Mouse (Mus musculus) ovary, adult 10 weeks (tissue): ENCODE measurements around the gene Sppl2b. TPM values are rescaled to one million over a fixed set of nuclear protein-coding genes. Genes with fewer than 3 reads are reported as not detected.

Source experiments
- polyA plus RNA-seq: library from polyadenylated mRNA; stranded (reverse); fragments of 350-450 nt; fragmentation: Illumina TruSeq; extraction: RNeasy Lipid Tissue Mini Kit (QIAGEN cat#74804); gene quantifications from one replicate; pipeline ENCODE4 v1.2.3, GENCODE M21; 2014

Gene Sppl2b
- polyA plus RNA-seq: not detected

DNA sequence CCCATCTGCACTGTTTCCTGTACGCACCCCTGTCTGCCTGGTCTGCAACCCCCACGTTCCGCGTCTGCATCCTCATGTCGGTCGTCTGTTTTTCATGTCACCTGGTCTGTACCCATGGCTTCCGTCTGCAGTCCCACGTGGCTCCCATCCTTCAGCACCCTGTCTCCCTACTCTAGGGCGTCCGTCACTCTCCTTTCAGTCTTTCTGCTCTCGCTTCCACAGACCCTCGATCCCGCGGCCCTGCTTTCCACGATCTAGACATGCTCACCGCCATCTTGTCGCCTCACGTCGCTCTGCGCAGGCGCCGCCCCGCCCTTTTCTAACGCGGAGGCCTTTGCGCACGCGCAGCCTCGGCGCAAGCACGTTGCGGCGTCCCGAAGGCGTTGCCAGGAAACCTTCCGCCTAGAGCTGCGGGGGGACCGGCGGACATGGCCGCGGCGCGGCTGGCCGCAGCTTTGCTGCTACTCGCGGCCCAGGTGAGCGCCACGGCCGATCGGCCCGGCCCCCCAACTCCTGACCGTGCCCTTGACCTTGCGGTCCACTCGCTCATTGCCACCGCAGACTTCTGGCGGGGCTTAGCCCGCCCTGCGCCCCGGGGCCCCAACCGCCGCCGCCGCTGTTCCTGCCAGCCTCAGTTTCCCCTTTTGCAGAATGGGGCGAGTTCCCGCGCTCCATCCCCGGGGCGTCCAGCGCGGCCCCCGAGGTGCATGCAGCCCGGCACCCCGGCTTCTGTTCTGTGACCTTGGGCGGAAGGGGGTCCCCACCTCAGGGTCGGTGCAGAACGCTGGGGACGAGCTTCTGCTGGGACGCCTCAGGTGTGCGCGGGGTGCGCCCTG lies at the start of gene Sppl2b, which contains the start of gene Lsm7:
TSS of gene Sppl2b (plus strand) at position 363 of the 836 bp plus-strand sequence.
TSS of gene Lsm7 (minus strand) at position 297 of the 836 bp plus-strand sequence.

DNA sequence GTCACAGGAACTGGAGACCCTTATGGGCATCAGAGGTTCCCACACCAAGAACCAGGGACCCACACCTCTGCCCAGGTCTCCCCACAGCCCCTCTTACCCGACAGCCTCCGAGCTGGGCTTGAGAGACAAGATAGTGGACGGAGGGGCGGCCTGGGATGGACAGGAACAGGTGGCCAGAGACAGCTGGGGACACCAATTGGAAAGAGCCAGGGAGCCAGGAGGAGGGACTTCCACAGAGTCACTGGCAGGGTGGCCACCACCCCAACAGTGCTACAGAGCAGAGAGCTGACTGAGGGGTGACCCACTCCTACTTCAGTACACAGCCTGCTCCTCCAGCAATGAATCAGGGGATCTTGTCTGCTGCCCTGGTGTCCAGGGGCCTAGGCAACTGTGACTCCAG lies 41.7 kb upstream of the Sppl2b start, which contains the start of gene Jsrp1:
TSS of gene Jsrp1 (minus strand) at position 133 of the 400 bp plus-strand sequence.

DNA sequence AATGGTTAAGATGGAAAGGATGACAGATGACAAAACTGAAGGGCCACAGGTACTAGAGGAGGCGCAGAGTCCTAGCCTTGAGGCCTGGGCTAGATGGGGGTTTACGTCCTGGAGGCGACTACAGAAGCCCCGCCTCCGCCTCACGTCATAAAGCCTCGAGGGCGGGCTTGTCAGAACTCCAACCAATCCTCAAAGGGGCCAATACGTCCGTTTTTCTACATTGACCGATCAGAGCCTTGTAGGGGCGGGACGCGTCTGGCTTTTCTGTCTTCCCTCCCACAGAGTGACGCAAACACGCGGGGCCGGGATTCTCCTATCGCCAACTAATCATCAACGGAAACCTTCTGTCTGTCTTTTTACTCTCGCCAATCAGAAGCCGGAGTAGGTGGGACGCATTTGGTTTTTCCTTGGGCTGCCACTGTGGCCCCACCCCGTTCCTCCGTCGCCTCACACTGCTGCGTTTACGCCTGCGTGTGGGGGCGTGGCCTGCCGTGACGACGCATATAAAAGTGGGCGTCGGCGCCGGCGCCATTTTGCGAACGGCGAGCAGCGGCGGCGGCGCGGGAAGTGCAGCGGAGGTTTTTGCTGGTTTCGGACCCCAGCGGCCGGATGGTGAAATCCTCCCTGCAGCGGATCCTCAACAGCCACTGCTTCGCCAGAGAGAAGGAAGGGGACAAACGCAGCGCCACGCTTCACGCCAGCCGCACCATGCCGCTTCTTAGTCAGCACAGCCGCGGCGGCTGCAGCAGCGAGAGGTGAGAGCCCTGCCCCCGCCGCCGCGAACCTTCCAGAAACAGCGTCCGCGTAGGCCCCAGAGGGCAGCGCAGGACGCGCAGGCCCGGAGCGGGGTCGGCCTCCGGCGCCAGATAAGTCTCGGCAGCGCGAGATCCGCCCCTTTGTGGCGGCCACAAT lies 28.7 kb upstream of the Sppl2b start, which contains the start of gene Oaz1:
TSS of gene Oaz1 (plus strand) at position 506 of the 912 bp plus-strand sequence.

DNA sequence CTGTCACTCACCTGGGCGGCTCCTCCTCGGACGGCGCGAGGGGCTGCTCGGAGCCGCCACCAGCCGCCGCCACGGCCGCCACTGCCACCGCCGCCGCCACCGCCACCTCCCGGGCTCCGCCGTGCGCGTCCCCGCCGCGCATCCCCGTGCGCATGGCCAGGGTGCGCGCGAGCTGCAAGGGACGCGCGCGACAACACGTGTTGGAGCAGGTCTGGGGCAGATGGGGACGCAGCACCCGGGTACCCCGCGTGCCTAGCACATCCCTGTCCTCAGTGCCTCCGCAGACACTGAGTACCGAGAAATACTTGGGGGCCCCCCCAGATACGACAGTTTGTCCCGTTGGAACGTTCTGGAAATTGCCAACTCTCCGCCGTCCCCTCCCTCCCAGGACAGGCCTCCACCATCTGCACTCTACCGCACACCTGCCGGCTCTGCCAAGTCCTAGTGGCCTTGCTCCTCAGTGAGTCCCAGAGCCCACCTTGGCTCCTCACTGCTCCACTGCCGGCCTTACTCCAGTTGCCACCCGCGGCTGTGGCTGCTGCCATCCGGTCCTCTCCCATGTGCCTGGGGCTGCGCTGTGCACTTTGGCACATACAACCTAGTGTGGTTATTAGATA lies 11.0 kb upstream of the Sppl2b start, which contains the start of gene Lingo3:
TSS of gene Lingo3 (minus strand) at position 109 of the 617 bp plus-strand sequence.

DNA sequence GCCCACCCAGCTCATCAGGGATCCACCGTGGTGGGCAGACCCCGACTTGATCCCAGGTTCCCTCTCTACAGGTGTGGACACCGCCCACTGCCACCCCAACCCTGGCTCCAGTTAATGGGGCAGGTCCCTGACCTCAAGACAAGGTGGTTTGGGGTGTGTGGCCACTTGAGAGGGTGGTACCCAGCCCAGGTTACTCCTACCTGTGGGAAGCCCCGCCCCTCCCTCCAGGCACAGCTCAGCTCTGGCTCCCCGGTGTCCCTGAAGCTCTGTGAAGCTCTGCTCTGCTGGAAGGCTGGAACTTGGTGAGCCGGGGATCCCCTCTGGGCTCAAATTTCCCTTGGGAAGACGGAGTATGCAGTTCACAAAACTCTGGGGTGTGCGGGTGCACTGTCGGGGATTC lies 16.5 kb downstream of the Sppl2b start, which contains the start of gene Tmprss9:
TSS of gene Tmprss9 (plus strand) at position 268 of the 400 bp plus-strand sequence.

DNA sequence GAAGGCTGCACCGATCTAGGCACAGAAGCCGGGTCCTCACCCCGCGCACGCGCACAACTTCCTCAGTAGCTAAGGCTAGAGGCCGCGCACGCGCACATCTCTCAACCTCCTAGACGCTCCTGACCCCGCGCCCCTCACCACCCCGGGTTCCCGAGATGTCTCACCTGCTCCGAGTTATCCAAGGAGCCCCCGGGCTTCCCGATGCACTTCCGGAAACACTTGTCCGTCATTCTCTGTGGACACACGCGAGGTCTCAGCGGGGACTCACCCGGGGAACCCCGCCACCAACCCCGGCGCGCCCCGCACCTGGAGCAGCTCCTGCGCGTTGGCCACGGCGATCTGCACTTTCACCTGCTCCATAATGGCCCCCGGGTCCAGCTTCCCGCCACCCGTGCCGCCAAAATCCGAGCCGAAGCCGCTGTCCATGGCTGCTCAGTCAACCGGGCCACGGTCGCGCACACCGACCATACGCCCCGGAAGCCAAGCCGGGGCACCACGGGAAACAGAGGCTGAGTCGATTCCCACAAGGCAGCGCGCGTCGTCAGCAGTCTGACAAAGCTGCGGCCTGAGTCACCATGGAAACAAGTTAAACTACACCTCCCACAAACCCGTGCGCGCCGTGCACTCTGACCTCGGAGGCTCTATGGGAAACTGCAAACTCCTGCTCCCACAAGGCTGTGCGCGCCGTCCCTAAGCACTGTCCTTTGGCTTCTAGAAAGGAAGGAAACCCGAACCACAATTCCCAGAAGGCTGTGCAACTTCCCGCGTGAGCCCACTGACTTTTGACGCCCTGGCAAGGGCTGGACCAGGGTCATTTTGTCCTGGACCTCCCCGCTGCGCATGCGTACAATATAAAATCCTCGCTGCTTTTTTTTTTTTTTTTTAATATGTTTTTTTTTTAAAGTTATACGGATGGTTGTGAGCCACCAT lies 45.5 kb downstream of the Sppl2b start, which contains the start of gene Timm13:
TSS of gene Timm13 (minus strand) at position 652 of the 930 bp plus-strand sequence.

DNA sequence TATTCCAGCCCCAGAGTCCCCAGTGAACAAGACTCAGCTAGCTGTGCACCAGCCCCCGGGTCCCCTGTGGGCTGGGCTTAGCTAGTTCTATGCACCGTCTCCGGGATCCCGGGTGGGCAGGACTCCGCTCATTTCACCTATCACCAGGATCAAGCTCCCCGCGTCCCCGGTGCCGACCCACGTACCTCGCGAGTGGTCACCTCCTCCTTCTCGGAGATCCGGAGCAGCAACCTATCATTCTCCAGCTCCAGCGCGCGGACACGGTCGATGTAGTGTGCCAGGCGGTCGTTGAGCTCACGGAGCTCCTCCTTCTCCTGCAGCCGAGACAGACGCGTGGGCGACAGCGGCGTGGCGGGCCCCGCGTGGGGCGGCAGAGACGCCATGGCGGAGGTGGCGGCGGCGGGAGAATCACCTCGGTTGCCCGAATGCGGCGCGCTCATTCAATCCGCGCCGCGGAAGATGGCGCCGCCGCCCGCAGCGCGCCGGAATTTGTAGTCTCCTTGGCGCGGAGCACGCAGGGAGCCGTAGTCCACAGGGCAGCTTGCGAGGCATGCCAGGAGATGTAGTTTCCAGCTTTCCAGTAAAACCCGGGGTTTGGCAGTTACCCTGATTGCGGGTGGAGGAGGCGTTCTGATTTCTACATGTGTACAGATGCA lies 62.8 kb downstream of the Sppl2b start, which contains the start of gene Lmnb2:
TSS of gene Lmnb2 (minus strand) at position 467 of the 656 bp plus-strand sequence.

Other genes with a start within 250 kb of the Sppl2b start
- gene Gm49322, start 249.3 kb upstream of the Sppl2b start, polyA plus RNA-seq: not detected
- 0.77 TPM for gene Csnk1g2, start 232.4 kb upstream of the Sppl2b start, polyA plus RNA-seq
- gene Btbd2, start 198.2 kb upstream of the Sppl2b start, polyA plus RNA-seq: 0.51 TPM
- gene Mknk2, start 177.2 kb upstream of the Sppl2b start, polyA plus RNA-seq: 1.5 TPM
- 3.1 TPM for gene Mob3a, start 153.3 kb upstream of the Sppl2b start, polyA plus RNA-seq
- gene Izumo4, start 153.1 kb upstream of the Sppl2b start, polyA plus RNA-seq: 0.46 TPM
- gene Ap3d1, start 113.0 kb upstream of the Sppl2b start, polyA plus RNA-seq: 8.9 TPM
- 3.4 TPM for gene Dot1l, start 100.1 kb upstream of the Sppl2b start, polyA plus RNA-seq
- 6.4 TPM for gene Sf3a2, start 57.1 kb upstream of the Sppl2b start, polyA plus RNA-seq
- 2.9 TPM for gene Plekhj1, start 56.6 kb upstream of the Sppl2b start, polyA plus RNA-seq
- gene Amh, start 50.0 kb upstream of the Sppl2b start, polyA plus RNA-seq: not detected
- gene Jsrp1, start 41.8 kb upstream of the Sppl2b start, polyA plus RNA-seq: not detected
- gene Oaz1, start 28.6 kb upstream of the Sppl2b start, polyA plus RNA-seq: 134 TPM
- gene Lingo3, start 11.2 kb upstream of the Sppl2b start, polyA plus RNA-seq: not detected
- gene Lsm7, start 66 bp upstream of the Sppl2b start, polyA plus RNA-seq: 3.4 TPM
- gene Tmprss9, start 16.6 kb downstream of the Sppl2b start, polyA plus RNA-seq: not detected
- not detected for gene Timm13, start 45.7 kb downstream of the Sppl2b start, polyA plus RNA-seq
- 0.51 TPM for gene Lmnb2, start 63.0 kb downstream of the Sppl2b start, polyA plus RNA-seq
- gene Gadd45b, start 74.8 kb downstream of the Sppl2b start, polyA plus RNA-seq: 8.4 TPM
- 6.8 TPM for gene Gng7, start 159.7 kb downstream of the Sppl2b start, polyA plus RNA-seq
- not detected for gene Diras1, start 170.4 kb downstream of the Sppl2b start, polyA plus RNA-seq
- gene Slc39a3, start 182.2 kb downstream of the Sppl2b start, polyA plus RNA-seq: 0.29 TPM
- 0.66 TPM for gene Sgta, start 204.9 kb downstream of the Sppl2b start, polyA plus RNA-seq
- not detected for gene Thop1, start 214.8 kb downstream of the Sppl2b start, polyA plus RNA-seq
- 0.77 TPM for gene Creb3l3, start 243.6 kb downstream of the Sppl2b start, polyA plus RNA-seq